ENCODE assay signal across 25 mouse cellular contexts in genomic region chr5:21694854-21695490, GRCm38 (mm10). TPM values are rescaled to one million over a fixed set of nuclear protein-coding genes. Genes with fewer than 3 reads are reported as not detected.
DNase-seq lines count a peak whose midpoint lies in the region; ATAC-seq and TF ChIP-seq lines count a peak whose summit lies in the region.
"Had no signal": no experiment of that assay in that cellular context is flagged by ENCODE, and none has a peak within 500 bp of the region (broad histone marks: within the 10 kb centered on the region; RNA-seq: fewer than 3 reads in every experiment).

No protein-coding gene starts in this region.

- no peaks in the 10 kb centered on the region for H3K27me3 ChIP-seq in forebrain, postnatal 0 days (ENCODE audit: insufficient read depth, low read length)
- H3K27me3 ChIP-seq in forebrain, embryonic 16.5 days (replicated peaks; ENCODE audit: control insufficient read depth, insufficient read depth, low read length): no peaks in the 10 kb centered on the region
- no peaks in the 10 kb centered on the region for H3K27me3 ChIP-seq in lung, embryonic 15.5 days
- no peaks in the 10 kb centered on the region for H3K27me3 ChIP-seq in intestine, embryonic 15.5 days (replicated peaks)
- no peaks in the 10 kb centered on the region for H3K27me3 ChIP-seq in stomach, embryonic 16.5 days (ENCODE audit: control insufficient read depth, insufficient read depth, low read length)
- H3K27me3 ChIP-seq: limb, embryonic 15.5 days; midbrain, embryonic 15.5 days had no signal

- no peak overlapping the region for H3K4me3 ChIP-seq in forebrain, postnatal 0 days (ENCODE audit: low read depth, low read length)
- no peak overlapping the region for H3K4me3 ChIP-seq in forebrain, embryonic 16.5 days (replicated peaks; ENCODE audit: low read length)
- H3K4me3 ChIP-seq in lung, embryonic 15.5 days: no peak overlapping the region
- H3K4me3 ChIP-seq in intestine, embryonic 15.5 days (replicated peaks): no peak overlapping the region
- no peak overlapping the region for H3K4me3 ChIP-seq in stomach, embryonic 16.5 days (replicated peaks; ENCODE audit: low read length)
- H3K4me3 ChIP-seq: embryonic facial prominence, embryonic 10.5 days; forebrain, embryonic 10.5 days; gastrocnemius, adult 2 months; hindbrain, embryonic 10.5 days; limb, embryonic 15.5 days; midbrain, embryonic 15.5 days; myocyte had no signal

- DNase-seq in forebrain, postnatal 0 days: no peak
- DNase-seq in lung, postnatal 10 days: no peak
- no peak for DNase-seq in thymus, postnatal 14 days
- DNase-seq in left cerebral cortex, postnatal 14 days (ENCODE audit: low spot score in 2 of 2): no peak
- DNase-seq: adrenal gland, postnatal 25 days; cerebellum, adult 11 months; cerebellum, adult 9-11 months; gastrocnemius, adult 2 months; heart, postnatal 10 days; kidney, adult 8-10 months; kidney, postnatal 25 days; left cerebral cortex, postnatal 4 days had no signal

- H3K9me3 ChIP-seq in forebrain, postnatal 0 days (ENCODE audit: low read length): no peaks in the 10 kb centered on the region
- no peaks in the 10 kb centered on the region for H3K9me3 ChIP-seq in forebrain, embryonic 16.5 days (ENCODE audit: control insufficient read depth, low read length)
- no peaks in the 10 kb centered on the region for H3K9me3 ChIP-seq in lung, embryonic 15.5 days
- H3K9me3 ChIP-seq in intestine, embryonic 15.5 days: no peaks in the 10 kb centered on the region
- H3K9me3 ChIP-seq in stomach, embryonic 16.5 days (replicated peaks; ENCODE audit: control insufficient read depth, low read length): no peaks in the 10 kb centered on the region
- H3K9me3 ChIP-seq: embryonic facial prominence, embryonic 10.5 days; forebrain, embryonic 10.5 days; hindbrain, embryonic 10.5 days; limb, embryonic 15.5 days; midbrain, embryonic 15.5 days had no signal

- no peak overlapping the region for H3K27ac ChIP-seq in forebrain, postnatal 0 days (ENCODE audit: low read depth, low read length)
- no peak overlapping the region for H3K27ac ChIP-seq in forebrain, embryonic 16.5 days (ENCODE audit: low read length)
- H3K27ac ChIP-seq in lung, embryonic 15.5 days: peak overlapping the region; percentile 63
- H3K27ac ChIP-seq in intestine, embryonic 15.5 days: no peak overlapping the region
- no peak overlapping the region for H3K27ac ChIP-seq in stomach, embryonic 16.5 days (ENCODE audit: low read length)
- H3K27ac ChIP-seq: embryonic facial prominence, embryonic 10.5 days; forebrain, embryonic 10.5 days; gastrocnemius, adult 2 months; hindbrain, embryonic 10.5 days; limb, embryonic 15.5 days; liver, embryonic 14.5 days; midbrain, embryonic 15.5 days had no signal

- no peak overlapping the region for H3K4me2 ChIP-seq in forebrain, postnatal 0 days (ENCODE audit: low read depth)
- no peak overlapping the region for H3K4me2 ChIP-seq in forebrain, embryonic 16.5 days (ENCODE audit: low read length)
- H3K4me2 ChIP-seq in lung, embryonic 15.5 days: no peak overlapping the region
- no peak overlapping the region for H3K4me2 ChIP-seq in intestine, embryonic 15.5 days (replicated peaks)
- no peak overlapping the region for H3K4me2 ChIP-seq in stomach, embryonic 16.5 days (ENCODE audit: low read depth, low read length)
- H3K4me2 ChIP-seq: heart, embryonic 11.5 days; limb, embryonic 15.5 days; midbrain, embryonic 15.5 days had no signal

- ATAC-seq in forebrain, postnatal 0 days: peak; percentile 20; the same call in 1 of the 2 replicates
- ATAC-seq in forebrain, embryonic 16.5 days: no peak
- no peak; the same call in 1 of the 2 replicates for ATAC-seq in lung, embryonic 15.5 days (ENCODE audit: borderline replicate concordance, extremely low read depth, low FRiP score, low TSS enrichment)
- peak; percentile 65 for ATAC-seq in intestine, embryonic 15.5 days
- ATAC-seq in stomach, embryonic 16.5 days (ENCODE audit: insufficient read depth, low FRiP score): peak; percentile 64; the same call in 1 of the 2 replicates
- ATAC-seq: CD4-positive, CD25-positive, alpha-beta regulatory T cell, adult 4 months; midbrain, embryonic 15.5 days had no signal

- no peaks in the 10 kb centered on the region for H3K36me3 ChIP-seq in forebrain, postnatal 0 days (ENCODE audit: insufficient read depth)
- H3K36me3 ChIP-seq in forebrain, embryonic 16.5 days (ENCODE audit: control insufficient read depth, insufficient read depth): no peaks in the 10 kb centered on the region
- H3K36me3 ChIP-seq in lung, embryonic 15.5 days: no peaks in the 10 kb centered on the region
- no peaks in the 10 kb centered on the region for H3K36me3 ChIP-seq in intestine, embryonic 15.5 days
- H3K36me3 ChIP-seq in stomach, embryonic 16.5 days (ENCODE audit: control insufficient read depth, insufficient read depth, low read length): no peaks in the 10 kb centered on the region
- H3K36me3 ChIP-seq: embryonic facial prominence, embryonic 10.5 days; forebrain, embryonic 10.5 days; hindbrain, embryonic 10.5 days; limb, embryonic 15.5 days; midbrain, embryonic 15.5 days had no signal

- 83% methylated on average over 3 of the region's 3 CpGs for WGBS in forebrain, postnatal 0 days
- WGBS in forebrain, embryonic 16.5 days: 86% methylated on average over 3 of the region's 3 CpGs
- 60% methylated on average over 3 of the region's 3 CpGs for WGBS in lung, embryonic 15.5 days
- 72% methylated on average over 3 of the region's 3 CpGs for WGBS in intestine, embryonic 15.5 days
- WGBS in stomach, embryonic 16.5 days: 63% methylated on average over 3 of the region's 3 CpGs

- no peak overlapping the region for H3K9ac ChIP-seq in forebrain, postnatal 0 days
- H3K9ac ChIP-seq in forebrain, embryonic 16.5 days (replicated peaks; ENCODE audit: low read depth, low read length): no peak overlapping the region
- no peak overlapping the region for H3K9ac ChIP-seq in lung, embryonic 15.5 days
- H3K9ac ChIP-seq in intestine, embryonic 15.5 days: no peak overlapping the region
- no peak overlapping the region for H3K9ac ChIP-seq in stomach, embryonic 16.5 days (ENCODE audit: low read length)
- H3K9ac ChIP-seq: limb, embryonic 15.5 days; liver, embryonic 14.5 days; midbrain, embryonic 15.5 days had no signal

- TF ChIP-seq CTCF in forebrain, postnatal 0 days (IDR thresholded peaks at IDR 0.05; ENCODE audit: low read depth): no peak

- intact Hi-C loops in left cerebral cortex, postnatal 14 days (cut with DNase I): no loop called here

- no peaks in the 10 kb centered on the region for H3K4me1 ChIP-seq in forebrain, postnatal 0 days (ENCODE audit: insufficient read depth)
- H3K4me1 ChIP-seq in forebrain, embryonic 16.5 days (replicated peaks; ENCODE audit: control insufficient read depth, insufficient read depth, low read length): no peaks in the 10 kb centered on the region; the same call in 1 of the 2 replicates
- 0 out of 2 replicates have a peak, but pooled peaks cover 13% of the 10 kb centered on the region for H3K4me1 ChIP-seq in lung, embryonic 15.5 days
- H3K4me1 ChIP-seq in intestine, embryonic 15.5 days (replicated peaks): no peaks in the 10 kb centered on the region
- H3K4me1 ChIP-seq in stomach, embryonic 16.5 days (ENCODE audit: control insufficient read depth, insufficient read depth, low read length): no peaks in the 10 kb centered on the region
- H3K4me1 ChIP-seq: embryonic facial prominence, embryonic 10.5 days; limb, embryonic 15.5 days; midbrain, embryonic 15.5 days had no signal

RNA-seq across cellular contexts. Expression of gene Napepld, which starts 6.2 kb away (rescaled TPM):
- total RNA-seq in forebrain, postnatal 0 days (2014; rRNA removed): 2.7 and 3.7 TPM in 2 replicates
- 1.1 TPM in 2 replicates for polyA plus RNA-seq in forebrain, postnatal 0 days (2015; fragmentation: Nextera tagmentation; extraction: Ambion mirVana)
- 3.5 and 3.6 TPM in 2 replicates for polyA plus RNA-seq in forebrain, embryonic 16.5 days (2015; fragmentation: Nextera tagmentation; extraction: Ambion mirVana)
- polyA plus RNA-seq in lung, embryonic 15.5 days (2015; fragmentation: Nextera tagmentation; extraction: Ambion mirVana): 4.0 and 4.9 TPM in 2 replicates
- 3.4 TPM in 2 replicates for polyA plus RNA-seq in intestine, embryonic 15.5 days (2015; fragmentation: Nextera tagmentation; extraction: Ambion mirVana)
- 3.6 and 4.2 TPM in 2 replicates for polyA plus RNA-seq in stomach, embryonic 16.5 days (2015; fragmentation: Nextera tagmentation; extraction: Ambion mirVana)
- total RNA-seq in left cerebral cortex, postnatal 14 days (2021): 1 to 10 TPM; 8.6 to 9.0 TPM

RNA-seq across cellular contexts. Expression of gene Pmpcb, which starts 42.0 kb away (rescaled TPM):
- 94.9 and 102 TPM in 2 replicates for total RNA-seq in forebrain, postnatal 0 days (2014; rRNA removed)
- 64.7 and 68.6 TPM in 2 replicates for polyA plus RNA-seq in forebrain, postnatal 0 days (2015; fragmentation: Nextera tagmentation; extraction: Ambion mirVana)
- polyA plus RNA-seq in forebrain, embryonic 16.5 days (2015; fragmentation: Nextera tagmentation; extraction: Ambion mirVana): 86.4 and 91.5 TPM in 2 replicates
- polyA plus RNA-seq in lung, embryonic 15.5 days (2015; fragmentation: Nextera tagmentation; extraction: Ambion mirVana): 76.3 and 78.8 TPM in 2 replicates
- polyA plus RNA-seq in intestine, embryonic 15.5 days (2015; fragmentation: Nextera tagmentation; extraction: Ambion mirVana): 80.7 and 88.8 TPM in 2 replicates
- 77.1 and 77.9 TPM in 2 replicates for polyA plus RNA-seq in stomach, embryonic 16.5 days (2015; fragmentation: Nextera tagmentation; extraction: Ambion mirVana)
- 10 to 100 TPM; 68.6 to 69.7 TPM for total RNA-seq in left cerebral cortex, postnatal 14 days (2021)

RNA-seq across cellular contexts. Expression of gene Armc10, which starts 49.4 kb away (rescaled TPM):
- total RNA-seq in forebrain, postnatal 0 days (2014; rRNA removed): 108 and 118 TPM in 2 replicates
- 48.8 and 51.0 TPM in 2 replicates for polyA plus RNA-seq in forebrain, postnatal 0 days (2015; fragmentation: Nextera tagmentation; extraction: Ambion mirVana)
- polyA plus RNA-seq in forebrain, embryonic 16.5 days (2015; fragmentation: Nextera tagmentation; extraction: Ambion mirVana): 87.6 and 92.1 TPM in 2 replicates
- 41.8 and 42.8 TPM in 2 replicates for polyA plus RNA-seq in lung, embryonic 15.5 days (2015; fragmentation: Nextera tagmentation; extraction: Ambion mirVana)
- polyA plus RNA-seq in intestine, embryonic 15.5 days (2015; fragmentation: Nextera tagmentation; extraction: Ambion mirVana): 33.5 and 37.2 TPM in 2 replicates
- polyA plus RNA-seq in stomach, embryonic 16.5 days (2015; fragmentation: Nextera tagmentation; extraction: Ambion mirVana): 32.8 and 34.2 TPM in 2 replicates
- 10 to 100 TPM; 20.4 to 22.1 TPM for total RNA-seq in left cerebral cortex, postnatal 14 days (2021)

RNA-seq across cellular contexts. Expression of gene Fbxl13, which starts 49.5 kb away (rescaled TPM):
- 0.29 and 0.46 TPM in 2 replicates for total RNA-seq in forebrain, postnatal 0 days (2014; rRNA removed)
- polyA plus RNA-seq in forebrain, postnatal 0 days (2015; fragmentation: Nextera tagmentation; extraction: Ambion mirVana): 0.43 and 0.46 TPM in 2 replicates
- polyA plus RNA-seq in forebrain, embryonic 16.5 days (2015; fragmentation: Nextera tagmentation; extraction: Ambion mirVana): 0.17 and 0.18 TPM in 2 replicates
- 0.72 and 0.91 TPM in 2 replicates for polyA plus RNA-seq in lung, embryonic 15.5 days (2015; fragmentation: Nextera tagmentation; extraction: Ambion mirVana)
- 0.11 and 0.20 TPM in 2 replicates for polyA plus RNA-seq in intestine, embryonic 15.5 days (2015; fragmentation: Nextera tagmentation; extraction: Ambion mirVana)
- 0.31 and 0.42 TPM in 2 replicates for polyA plus RNA-seq in stomach, embryonic 16.5 days (2015; fragmentation: Nextera tagmentation; extraction: Ambion mirVana)
- total RNA-seq in left cerebral cortex, postnatal 14 days (2021): under 1 TPM; 0.33 to 0.36 TPM
- total RNA-seq: adrenal gland, postnatal 25 days had no signal
- polyA plus RNA-seq: CD4-positive, CD25-positive, alpha-beta regulatory T cell, adult 4 months; limb, embryonic 15.5 days had no signal

Comparison
In these comparisons a context has a peak if more than half of its experiments do, and no peak if none do; other contexts are left out.
1. ATAC-seq: peak in forebrain, postnatal 0 days (single experiment), intestine, embryonic 15.5 days (single experiment) and stomach, embryonic 16.5 days (single experiment); none in forebrain, embryonic 16.5 days (single experiment) and lung, embryonic 15.5 days (single experiment).